ENCODE assay signal across 15 mouse cellular contexts in genomic region chr12:80857636-80858293, GRCm38 (mm10).
DNase-seq lines count a peak whose midpoint lies in the region; ATAC-seq lines count a peak whose summit lies in the region.
"Had no signal": no experiment of that assay in that cellular context is flagged by ENCODE, and none has a peak within 500 bp of the region (broad histone marks: within the 10 kb centered on the region; RNA-seq: fewer than 3 reads in every experiment).

No protein-coding gene starts in this region.

- no peak overlapping the region for H3K9ac ChIP-seq in forebrain, embryonic 11.5 days (ENCODE audit: low read length)
- H3K9ac ChIP-seq in hindbrain, embryonic 12.5 days, result no peak overlapping the region
- H3K9ac ChIP-seq in midbrain, embryonic 14.5 days (replicated peaks; ENCODE audit: low read length), result no peak overlapping the region
- no peak overlapping the region for H3K9ac ChIP-seq in kidney, embryonic 15.5 days
- H3K9ac ChIP-seq: limb, embryonic 15.5 days had no signal

- H3K27ac ChIP-seq in forebrain, embryonic 11.5 days (ENCODE audit: low read depth, low read length), result peak overlapping the region; percentile 60; the same call in 1 of the 2 replicates
- H3K27ac ChIP-seq in hindbrain, embryonic 12.5 days, result peak overlapping the region; percentile 72
- peak overlapping the region; percentile 64 for H3K27ac ChIP-seq in midbrain, embryonic 14.5 days (replicated peaks; ENCODE audit: low read depth, low read length)
- H3K27ac ChIP-seq in kidney, embryonic 15.5 days, result no peak overlapping the region
- H3K27ac ChIP-seq: limb, embryonic 15.5 days had no signal

- DNase-seq in Muller cell, postnatal 12 days (ENCODE audit: inconsistent ontology term), result peak; percentile 83
- no peak for DNase-seq in forebrain, embryonic 11.5 days (ENCODE audit: low spot score)
- DNase-seq in midbrain, embryonic 14.5 days, result peak; percentile 61
- DNase-seq in left cerebral cortex, postnatal 10 days (ENCODE audit: extremely low spot score in 1 of 2, low spot score in 2 of 2), result no peak
- DNase-seq: adrenal gland, adult 2 months; cerebellum, postnatal 36 days; heart, postnatal 4 days; kidney, postnatal 14 days; lung, postnatal 14 days; thymus, postnatal 25 days had no signal

- 63% methylated on average over 3 of the region's 3 CpGs for WGBS in forebrain, embryonic 11.5 days
- WGBS in hindbrain, embryonic 12.5 days, result 47% methylated on average over 3 of the region's 3 CpGs
- 18% methylated on average over 3 of the region's 3 CpGs for WGBS in midbrain, embryonic 14.5 days
- WGBS in kidney, embryonic 15.5 days, result 77% methylated on average over 3 of the region's 3 CpGs

- no peaks in the 10 kb centered on the region for H3K36me3 ChIP-seq in forebrain, embryonic 11.5 days (ENCODE audit: control insufficient read depth, insufficient read depth, low read length)
- H3K36me3 ChIP-seq in hindbrain, embryonic 12.5 days, result no peaks in the 10 kb centered on the region
- no peaks in the 10 kb centered on the region for H3K36me3 ChIP-seq in midbrain, embryonic 14.5 days (ENCODE audit: control insufficient read depth, insufficient read depth, low read length)
- no peaks in the 10 kb centered on the region for H3K36me3 ChIP-seq in kidney, embryonic 15.5 days
- H3K36me3 ChIP-seq: limb, embryonic 15.5 days had no signal

- no peak overlapping the region for H3K4me3 ChIP-seq in forebrain, embryonic 11.5 days (ENCODE audit: low read depth, low read length)
- H3K4me3 ChIP-seq in hindbrain, embryonic 12.5 days, result no peak overlapping the region
- no peak overlapping the region for H3K4me3 ChIP-seq in midbrain, embryonic 14.5 days (replicated peaks; ENCODE audit: low read depth, low read length)
- H3K4me3 ChIP-seq in kidney, embryonic 15.5 days (replicated peaks), result no peak overlapping the region
- H3K4me3 ChIP-seq: limb, embryonic 15.5 days had no signal

- intact Hi-C loops in left cerebral cortex, postnatal 10 days (cut with DNase I), result no loop called here

- no peaks in the 10 kb centered on the region for H3K9me3 ChIP-seq in forebrain, embryonic 11.5 days (ENCODE audit: control insufficient read depth, low read length)
- no peaks in the 10 kb centered on the region for H3K9me3 ChIP-seq in hindbrain, embryonic 12.5 days (replicated peaks)
- H3K9me3 ChIP-seq in midbrain, embryonic 14.5 days (ENCODE audit: control insufficient read depth, low read length), result no peaks in the 10 kb centered on the region
- H3K9me3 ChIP-seq in kidney, embryonic 15.5 days (replicated peaks), result no peaks in the 10 kb centered on the region
- H3K9me3 ChIP-seq: limb, embryonic 15.5 days had no signal

- no peak overlapping the region for H3K4me2 ChIP-seq in forebrain, embryonic 11.5 days (ENCODE audit: low read depth, low read length, severe bottlenecking)
- H3K4me2 ChIP-seq in hindbrain, embryonic 12.5 days (replicated peaks), result no peak overlapping the region
- no peak overlapping the region for H3K4me2 ChIP-seq in midbrain, embryonic 14.5 days (ENCODE audit: low read length)
- H3K4me2 ChIP-seq in kidney, embryonic 15.5 days, result no peak overlapping the region
- H3K4me2 ChIP-seq: limb, embryonic 15.5 days had no signal

- no peaks in the 10 kb centered on the region for H3K27me3 ChIP-seq in forebrain, embryonic 11.5 days (ENCODE audit: control insufficient read depth, insufficient read depth, low read length)
- no peaks in the 10 kb centered on the region for H3K27me3 ChIP-seq in hindbrain, embryonic 12.5 days
- no peaks in the 10 kb centered on the region for H3K27me3 ChIP-seq in midbrain, embryonic 14.5 days (ENCODE audit: control insufficient read depth, insufficient read depth, low read length)
- no peaks in the 10 kb centered on the region for H3K27me3 ChIP-seq in kidney, embryonic 15.5 days
- H3K27me3 ChIP-seq: limb, embryonic 15.5 days had no signal

- H3K4me1 ChIP-seq in forebrain, embryonic 11.5 days (replicated peaks; ENCODE audit: control insufficient read depth, insufficient read depth, low read length), result no peaks in the 10 kb centered on the region
- H3K4me1 ChIP-seq in hindbrain, embryonic 12.5 days, result peaks cover 32% of the 10 kb centered on the region
- H3K4me1 ChIP-seq in midbrain, embryonic 14.5 days (ENCODE audit: control insufficient read depth, insufficient read depth, low read length), result peaks cover 25% of the 10 kb centered on the region
- H3K4me1 ChIP-seq in kidney, embryonic 15.5 days, result peaks cover 9% of the 10 kb centered on the region; the same call in 1 of the 2 replicates

- ATAC-seq in forebrain, embryonic 11.5 days (replicated peaks; ENCODE audit: low FRiP score), result no peak
- ATAC-seq in hindbrain, embryonic 12.5 days (ENCODE audit: low FRiP score), result peak; percentile 69
- no peak for ATAC-seq in midbrain, embryonic 14.5 days (ENCODE audit: low FRiP score, low TSS enrichment)
- ATAC-seq in activated CD4-positive, CD25-positive, alpha-beta regulatory T cell, adult 4 months, result no peak
- ATAC-seq in kidney, embryonic 15.5 days (replicated peaks; ENCODE audit: low FRiP score), result no peak
- ATAC-seq: intestine, postnatal 0 days had no signal

Comparison
In these comparisons a context has a peak if more than half of its experiments do, and no peak if none do; other contexts are left out.
1. DNase-seq: peak in Muller cell, postnatal 12 days (single experiment) and midbrain, embryonic 14.5 days (single experiment); none in forebrain, embryonic 11.5 days (single experiment) and left cerebral cortex, postnatal 10 days (0 of 2).